Mouse (Mus musculus) kidney, postnatal 14 days (tissue): ENCODE data around the gene Ppp2r2d.

ENCODE experiments used
- DNase-seq: peaks from one replicate; pipeline ENCODE4 v3.0.0; 2022; ENCODE audit warnings: mixed read lengths

Ppp2r2d gene

DNA sequence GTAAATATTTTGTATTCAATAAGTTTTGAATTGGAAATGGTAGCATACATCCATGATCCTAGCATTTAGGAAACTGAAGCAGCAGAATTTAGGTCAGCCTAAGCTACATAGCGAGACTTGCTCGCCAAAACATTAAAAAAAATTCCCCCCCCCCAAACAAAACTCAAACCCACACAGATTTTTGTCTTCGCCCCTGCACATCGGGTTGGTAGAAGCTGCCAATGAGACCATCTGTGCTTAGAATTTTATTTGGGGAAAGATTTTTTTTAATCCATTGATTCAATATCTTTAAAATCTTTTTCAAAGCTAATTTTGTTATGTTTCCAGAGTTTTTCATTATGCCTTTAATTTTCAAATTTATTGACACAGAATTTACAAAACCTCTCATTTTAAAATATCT, 82.6 kb downstream of the Ppp2r2d start:
- DNase-seq: no peak
